Mouse (Mus musculus) hindbrain, embryonic 15.5 days (tissue): ENCODE data around the gene Tmem59. TPM values are rescaled to one million over a fixed set of nuclear protein-coding genes. Genes with fewer than 3 reads are reported as not detected.

Experiments used
- ATAC-seq: fragments of 200-750 bp; cut with Nextera tagmentation; 2 replicates; pipeline ENCODE4 v1.8.0; 2017; ENCODE audit warnings: low read depth, moderate number of reproducible peaks, moderate TSS enrichment; ENCODE audit not compliant: low FRiP score
- H3K27ac ChIP-seq: fragments of 300-500 bp; sonication (generic); replicated peaks from 2 replicates; pipeline ENCODE4 v1.5.1; 2015; ENCODE audit warnings: mild to moderate bottlenecking, inconsistent platforms
- H3K27me3 ChIP-seq: fragments of 300-500 bp; sonication (generic); 2 replicates; pipeline ENCODE4 v1.6.1; 2015; ENCODE audit warnings: control low read depth, inconsistent platforms
- H3K36me3 ChIP-seq: fragments of 300-500 bp; sonication (generic); 2 replicates; pipeline ENCODE4 v1.6.1; 2015; ENCODE audit warnings: control low read depth, inconsistent platforms
- H3K4me1 ChIP-seq: fragments of 300-500 bp; sonication (generic); replicated peaks from 2 replicates; pipeline ENCODE4 v1.6.1; 2015; ENCODE audit warnings: control low read depth, inconsistent platforms
- H3K4me2 ChIP-seq: fragments of 300-500 bp; sonication (generic); 2 replicates; pipeline ENCODE4 v1.6.1; 2015; ENCODE audit warnings: moderate library complexity, mild to moderate bottlenecking, inconsistent platforms
- H3K4me3 ChIP-seq: fragments of 300-500 bp; sonication (generic); 2 replicates; pipeline ENCODE4 v1.5.1; 2015; ENCODE audit warnings: mild to moderate bottlenecking, inconsistent platforms
- H3K9ac ChIP-seq: fragments of 300-500 bp; sonication (generic); 2 replicates; pipeline ENCODE4 v1.6.1; 2015; ENCODE audit warnings: inconsistent platforms
- H3K9me3 ChIP-seq: fragments of 300-500 bp; sonication (generic); 2 replicates; pipeline ENCODE4 v1.6.1; 2016; ENCODE audit warnings: control low read depth, inconsistent platforms
- WGBS: fragments of 180-500 bp; shearing (Covaris S2); methylation state at CpG from one replicate; pipeline ENCODE4 v1.1.7; 2015; 5-methylcytosine and 5-hydroxymethylcytosine counted together
- polyA plus RNA-seq: library from polyadenylated mRNA; unstranded; fragments of >200 nt; fragmentation: Nextera tagmentation; extraction: Ambion mirVana; gene quantifications from 2 replicates; pipeline ENCODE4 v1.2.1, GENCODE M21; 2015

Gene Tmem59
- 355 and 390 TPM in 2 replicates for polyA plus RNA-seq

GRCm38 (mm10) chr4:107178182-107178829 lies at the start of gene Tmem59:
Gene Tmem59 (plus strand): TSS chr4:107178399.
- H3K27me3 ChIP-seq, result no peaks in the 10 kb centered on the region
- peak within 1 kb of the TSS; percentile 70 for H3K4me2 ChIP-seq
- peak within 1 kb of the TSS; percentile 58 for H3K4me3 ChIP-seq
- H3K36me3 ChIP-seq, result peaks cover 10% of the 10 kb centered on the region
- H3K9me3 ChIP-seq, result no peaks in the 10 kb centered on the region
- WGBS, result under 1% methylated on average over 47 of the region's 49 CpGs
- H3K4me1 ChIP-seq, result peaks cover 40% of the 10 kb centered on the region
- ATAC-seq, result peak; percentile 96
- H3K9ac ChIP-seq, result peak within 1 kb of the TSS; percentile 58
- H3K27ac ChIP-seq, result peak within 1 kb of the TSS; percentile 97

- H3K27ac ChIP-seq, result no peak overlapping the region
- no peaks in the 10 kb centered on the region for H3K9me3 ChIP-seq
- H3K9ac ChIP-seq, result no peak overlapping the region
- no peaks in the 10 kb centered on the region for H3K36me3 ChIP-seq
- H3K4me3 ChIP-seq, result no peak overlapping the region
- peaks cover 24% of the 10 kb centered on the region for H3K4me1 ChIP-seq
- 72% methylated on average over 8 of the region's 8 CpGs for WGBS
- ATAC-seq, result no peak
- no peaks in the 10 kb centered on the region for H3K27me3 ChIP-seq
- no peak overlapping the region for H3K4me2 ChIP-seq
These were observed 48.8 kb upstream of the Tmem59 start for GRCm38 (mm10) chr4:107129373-107129772.

DNA sequence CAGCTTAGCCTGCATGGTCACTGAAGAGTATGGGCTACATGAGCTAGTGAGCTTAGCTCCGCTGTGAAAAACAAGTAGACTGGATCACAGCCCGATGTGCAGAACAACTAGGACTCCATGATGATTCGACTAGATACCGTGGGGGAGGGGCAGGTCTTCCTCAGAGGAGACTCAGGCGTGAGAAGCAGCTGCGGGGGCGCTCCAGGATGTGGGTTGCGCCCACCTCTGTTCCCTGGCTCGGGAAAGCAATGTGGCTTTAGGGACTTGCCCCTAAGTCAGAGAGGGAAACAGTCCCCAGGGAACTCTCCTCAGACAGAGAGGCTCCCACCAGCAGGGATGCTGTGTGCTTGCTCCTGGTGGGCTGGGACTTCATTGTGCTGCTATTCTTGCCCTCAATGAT lies 47.7 kb upstream of the Tmem59 start:
- H3K36me3 ChIP-seq, result no peaks in the 10 kb centered on the region
- no peak overlapping the region for H3K9ac ChIP-seq
- no peaks in the 10 kb centered on the region for H3K27me3 ChIP-seq
- peaks cover 29% of the 10 kb centered on the region for H3K4me1 ChIP-seq
- no peak overlapping the region for H3K4me3 ChIP-seq
- WGBS, result 25% methylated on average over 9 of the region's 9 CpGs
- no peaks in the 10 kb centered on the region for H3K9me3 ChIP-seq
- ATAC-seq, result no peak
- no peak overlapping the region for H3K27ac ChIP-seq
- H3K4me2 ChIP-seq, result no peak overlapping the region

- peaks cover 47% of the 10 kb centered on the region for H3K4me1 ChIP-seq
- no peaks in the 10 kb centered on the region for H3K36me3 ChIP-seq
- no peak overlapping the region for H3K4me3 ChIP-seq
- ATAC-seq, result no peak
- H3K27me3 ChIP-seq, result no peaks in the 10 kb centered on the region
- no peak overlapping the region for H3K9ac ChIP-seq
- no peaks in the 10 kb centered on the region for H3K9me3 ChIP-seq
- no peak overlapping the region for H3K27ac ChIP-seq
- WGBS, result 88% methylated on average over 3 of the region's 3 CpGs
- no peak overlapping the region for H3K4me2 ChIP-seq
These were observed 43.3 kb upstream of the Tmem59 start for GRCm38 (mm10) chr4:107134891-107135290.

- Histone ChIP-seq H3K4me1 (peaks cover 49% of the 10 kb centered on the region), H3K4me3 (no peak overlapping the region), H3K9me3 (no peaks in the 10 kb centered on the region), H3K27ac (no peak overlapping the region), H3K4me2 (no peak overlapping the region), H3K9ac (no peak overlapping the region), H3K36me3 (no peaks in the 10 kb centered on the region), H3K27me3 (no peaks in the 10 kb centered on the region)
- ATAC-seq, result no peak
- 69% methylated on average over 5 of the region's 5 CpGs for whole genome bisulfite sequencing
These were observed 42.5 kb upstream of the Tmem59 start for GRCm38 (mm10) chr4:107135663-107136062.

DNA sequence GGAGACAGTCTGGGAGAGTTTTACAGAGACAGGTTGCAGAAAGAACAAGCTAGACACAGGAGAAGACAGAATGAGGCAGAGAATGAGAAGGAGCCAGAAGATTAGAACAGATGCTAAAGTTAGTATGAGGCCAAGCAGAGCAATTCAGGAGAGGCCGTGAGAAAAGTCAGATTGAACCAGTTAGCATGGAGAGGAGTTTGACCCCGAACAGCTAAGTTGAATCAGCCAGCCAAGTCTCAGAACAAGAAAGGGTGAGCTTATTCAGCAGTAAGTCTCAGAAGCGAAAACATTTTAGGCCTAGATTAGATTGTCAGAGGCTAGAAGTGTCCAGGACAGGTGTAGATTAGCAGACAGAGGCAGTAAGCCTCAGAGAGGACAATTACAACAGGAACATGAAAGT lies 41.7 kb upstream of the Tmem59 start:
- whole genome bisulfite sequencing, result 66% methylated on average over 3 of the region's 3 CpGs
- H3K4me1 ChIP-seq, result peaks cover 47% of the 10 kb centered on the region

DNA sequence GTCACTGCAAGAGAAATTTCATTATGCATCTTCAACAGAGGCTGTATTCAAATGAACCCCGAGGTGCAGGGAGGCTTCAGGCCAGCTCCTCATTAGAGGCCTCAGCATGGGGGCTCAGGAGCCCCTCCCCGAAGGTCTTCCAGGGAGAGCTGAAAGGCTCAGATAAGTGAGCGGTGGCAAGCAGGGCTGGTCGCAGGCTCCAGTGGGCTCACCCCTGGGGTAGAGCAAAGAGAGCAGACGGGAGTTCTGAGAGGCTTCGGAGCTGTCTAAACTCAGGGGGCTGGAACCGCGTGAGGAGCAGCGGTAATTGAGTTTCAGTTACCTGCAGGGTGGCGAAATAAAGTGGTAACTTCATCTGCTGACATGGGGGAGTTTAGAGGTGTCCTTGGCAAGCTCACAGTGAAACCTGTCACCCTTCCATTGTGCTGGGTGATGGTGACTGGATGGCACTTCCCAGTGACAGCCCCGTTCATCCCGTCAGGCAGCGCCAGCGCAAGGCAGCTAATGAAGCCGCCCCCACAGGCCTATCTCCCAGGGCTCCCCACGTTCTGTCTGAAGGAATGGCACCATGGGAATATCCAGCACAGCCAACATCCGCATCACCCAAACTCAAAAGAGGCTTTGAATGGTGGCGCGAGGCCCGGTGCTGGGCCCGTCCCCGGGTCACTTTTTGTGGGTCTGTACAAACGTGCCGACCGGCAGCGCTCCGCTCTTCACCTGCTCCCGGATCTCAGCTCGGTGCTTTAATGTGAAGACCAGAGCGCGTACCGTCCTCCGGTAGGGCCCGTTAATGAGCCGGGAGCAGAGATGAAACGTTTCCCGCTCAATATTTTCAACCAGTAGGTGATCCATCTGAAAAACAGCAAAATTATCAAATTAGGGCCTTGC lies 39.0 kb upstream of the Tmem59 start:
- Histone ChIP-seq H3K4me3 (no peak overlapping the region), H3K9me3 (no peaks in the 10 kb centered on the region), H3K27me3 (no peaks in the 10 kb centered on the region), H3K4me2 (peak overlapping the region; percentile 5; the same call in 1 of the 2 replicates), H3K27ac (peak overlapping the region; percentile 66), H3K4me1 (peaks cover 47% of the 10 kb centered on the region), H3K36me3 (no peaks in the 10 kb centered on the region), H3K9ac (no peak overlapping the region; the same call in 1 of the 2 replicates)
- 23% methylated on average over 37 of the region's 37 CpGs for WGBS
- ATAC-seq, result peak; percentile 49

More for the DNA sequence above, 41.7 kb upstream of the Tmem59 start:
- Histone ChIP-seq H3K27me3 (no peaks in the 10 kb centered on the region), H3K9me3 (no peaks in the 10 kb centered on the region), H3K4me3 (no peak overlapping the region), H3K9ac (no peak overlapping the region), H3K36me3 (no peaks in the 10 kb centered on the region), H3K4me2 (no peak overlapping the region), H3K27ac (no peak overlapping the region)
- ATAC-seq, result no peak

- Histone ChIP-seq H3K4me3 (no peak overlapping the region), H3K27ac (peak overlapping the region; percentile 66), H3K9ac (no peak overlapping the region), H3K27me3 (no peaks in the 10 kb centered on the region), H3K36me3 (no peaks in the 10 kb centered on the region), H3K4me1 (peaks cover 49% of the 10 kb centered on the region), H3K4me2 (no peak overlapping the region), H3K9me3 (no peaks in the 10 kb centered on the region)
- 41% methylated on average over 13 of the region's 13 CpGs for WGBS
- ATAC-seq, result no peak; the same call in 1 of the 2 replicates
These were observed 38.2 kb upstream of the Tmem59 start for GRCm38 (mm10) chr4:107139836-107140631.

DNA sequence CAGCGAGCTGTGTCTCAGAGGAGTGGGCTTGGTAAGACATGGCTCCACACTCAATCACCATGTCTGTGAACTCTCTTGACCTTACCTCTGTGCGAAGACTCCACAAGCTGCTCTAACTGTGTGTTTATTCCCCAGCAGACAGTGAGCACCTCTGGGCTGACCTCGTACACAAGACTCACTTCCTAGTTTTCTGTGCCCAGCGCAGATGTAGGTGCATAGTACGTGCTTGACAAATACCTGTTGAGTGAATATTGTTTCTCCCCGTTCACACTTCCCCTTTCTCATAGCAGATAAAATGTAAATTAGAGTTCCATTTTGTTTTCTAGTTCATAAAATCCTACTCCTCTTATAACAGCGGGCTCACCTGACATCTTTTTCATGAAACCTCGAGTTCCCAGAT lies 34.7 kb upstream of the Tmem59 start:
- Histone ChIP-seq H3K4me2 (no peak overlapping the region), H3K27me3 (no peaks in the 10 kb centered on the region), H3K9ac (no peak overlapping the region), H3K9me3 (no peaks in the 10 kb centered on the region), H3K27ac (no peak overlapping the region), H3K36me3 (peaks cover 8% of the 10 kb centered on the region), H3K4me1 (peaks cover 26% of the 10 kb centered on the region), H3K4me3 (no peak overlapping the region)
- 88% methylated on average over 8 of the region's 8 CpGs for WGBS
- no peak for ATAC-seq

DNA sequence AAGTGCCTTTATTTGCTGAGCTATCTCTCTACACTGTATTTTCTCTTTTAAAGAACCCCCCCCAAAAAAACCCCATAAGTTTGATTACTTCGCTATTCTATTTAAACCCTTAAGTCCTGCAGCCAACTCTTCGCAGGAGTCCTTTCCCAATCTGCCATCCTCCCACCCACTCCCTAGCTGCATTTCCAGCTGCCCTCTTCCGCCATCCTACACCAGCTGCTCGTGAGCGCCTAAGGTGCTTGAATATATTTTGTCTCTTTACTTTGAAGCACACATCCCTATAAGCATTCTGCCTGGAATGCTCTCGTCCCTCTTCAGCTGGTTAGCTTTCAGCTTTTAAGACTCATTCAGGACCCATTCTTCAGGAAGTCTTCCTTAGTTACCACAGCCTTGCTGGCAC lies 27.2 kb upstream of the Tmem59 start:
- Histone ChIP-seq H3K27ac (no peak overlapping the region), H3K4me2 (no peak overlapping the region), H3K4me1 (no peaks in the 10 kb centered on the region), H3K9me3 (no peaks in the 10 kb centered on the region), H3K27me3 (no peaks in the 10 kb centered on the region), H3K9ac (no peak overlapping the region), H3K4me3 (no peak overlapping the region), H3K36me3 (peaks cover 8% of the 10 kb centered on the region)
- WGBS, result 80% methylated on average over 6 of the region's 6 CpGs
- no peak for ATAC-seq

- no peak for ATAC-seq
- H3K4me1 ChIP-seq, result no peaks in the 10 kb centered on the region
- 79% methylated on average over 8 of the region's 8 CpGs for WGBS
- no peak overlapping the region for H3K27ac ChIP-seq
- no peaks in the 10 kb centered on the region for H3K9me3 ChIP-seq
- H3K36me3 ChIP-seq, result no peaks in the 10 kb centered on the region
- no peak overlapping the region for H3K9ac ChIP-seq
- no peak overlapping the region for H3K4me3 ChIP-seq
- H3K4me2 ChIP-seq, result no peak overlapping the region
- H3K27me3 ChIP-seq, result no peaks in the 10 kb centered on the region
These were observed 25.6 kb upstream of the Tmem59 start for GRCm38 (mm10) chr4:107152571-107152970.

GRCm38 (mm10) chr4:107156983-107157401 lies 21.2 kb upstream of the Tmem59 start:
- no peaks in the 10 kb centered on the region for H3K36me3 ChIP-seq
- H3K9me3 ChIP-seq, result no peaks in the 10 kb centered on the region
- no peak overlapping the region for H3K9ac ChIP-seq
- ATAC-seq, result no peak
- H3K4me2 ChIP-seq, result no peak overlapping the region
- no peak overlapping the region for H3K27ac ChIP-seq
- whole genome bisulfite sequencing, result 89% methylated on average over 4 of the region's 4 CpGs
- H3K27me3 ChIP-seq, result no peaks in the 10 kb centered on the region
- no peak overlapping the region for H3K4me3 ChIP-seq
- H3K4me1 ChIP-seq, result no peaks in the 10 kb centered on the region
